7 mouse cellular contexts compared by ENCODE assay signal in the genomic region with DNA sequence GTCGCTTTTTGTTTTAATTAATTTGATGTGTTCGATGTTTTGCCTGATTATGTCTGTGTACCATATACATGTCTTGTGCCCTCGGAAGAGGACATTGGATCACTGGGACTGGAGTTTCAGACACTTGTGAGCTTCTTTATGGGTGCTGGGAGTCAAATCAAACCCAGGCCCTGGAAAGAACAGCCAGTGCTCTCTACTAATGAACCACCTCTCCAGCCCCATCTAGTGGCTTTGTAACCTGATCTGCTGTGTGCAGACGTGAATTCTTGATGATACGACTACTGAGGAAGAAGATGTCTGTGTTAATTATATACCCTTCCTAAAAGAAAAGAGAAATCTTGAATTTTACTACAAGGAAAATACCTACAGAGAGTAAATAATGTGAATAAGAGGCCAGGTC. TPM values are rescaled to one million over a fixed set of nuclear protein-coding genes. Genes with fewer than 3 reads are reported as not detected.
DNase-seq lines count a peak whose midpoint lies in the region; ATAC-seq and TF ChIP-seq lines count a peak whose summit lies in the region.

No protein-coding gene starts in this region.

- no peak overlapping the region for H3K9ac ChIP-seq in intestine, postnatal 0 days (ENCODE audit: low read depth, low read length)
- no peak overlapping the region for H3K9ac ChIP-seq in intestine, embryonic 16.5 days (ENCODE audit: low read depth, low read length)

- H3K27ac ChIP-seq in intestine, postnatal 0 days (ENCODE audit: low read depth, low read length), result no peak overlapping the region
- no peak overlapping the region for H3K27ac ChIP-seq in intestine, embryonic 16.5 days (ENCODE audit: low read length)

- H3K4me1 ChIP-seq in intestine, postnatal 0 days (replicated peaks; ENCODE audit: control insufficient read depth, insufficient read depth, low read length), result no peaks in the 10 kb centered on the region
- H3K4me1 ChIP-seq in intestine, embryonic 16.5 days (ENCODE audit: control insufficient read depth, insufficient read depth, low read length), result no peaks in the 10 kb centered on the region

- H3K4me3 ChIP-seq in intestine, postnatal 0 days (ENCODE audit: low read depth, low read length), result no peak overlapping the region
- no peak overlapping the region for H3K4me3 ChIP-seq in intestine, embryonic 16.5 days (ENCODE audit: low read length)

- ATAC-seq in intestine, postnatal 0 days, result no peak
- ATAC-seq in intestine, embryonic 16.5 days, result no peak

- H3K36me3 ChIP-seq in intestine, postnatal 0 days (ENCODE audit: control insufficient read depth, insufficient read depth), result peaks cover 15% of the 10 kb centered on the region
- H3K36me3 ChIP-seq in intestine, embryonic 16.5 days (ENCODE audit: control insufficient read depth, insufficient read depth, low read length), result peaks cover 5% of the 10 kb centered on the region

- WGBS in intestine, postnatal 0 days, result 80% methylated on average over 5 of the region's 5 CpGs
- 82% methylated on average over 5 of the region's 5 CpGs for WGBS in intestine, embryonic 16.5 days

- no peaks in the 10 kb centered on the region for H3K9me3 ChIP-seq in intestine, postnatal 0 days (ENCODE audit: control insufficient read depth)
- H3K9me3 ChIP-seq in intestine, embryonic 16.5 days (ENCODE audit: control insufficient read depth, low read length), result no peaks in the 10 kb centered on the region

- TF ChIP-seq CTCF in intestine, postnatal 0 days (IDR thresholded peaks at IDR 0.05; ENCODE audit: low read depth), result peak; percentile 67

- H3K4me2 ChIP-seq in intestine, postnatal 0 days (replicated peaks; ENCODE audit: low read depth), result no peak overlapping the region
- no peak overlapping the region for H3K4me2 ChIP-seq in intestine, embryonic 16.5 days (ENCODE audit: low read depth, low read length)

- DNase-seq in CD4-positive helper T cell, adult 2 months (ENCODE audit: low read depth, low spot score), result peak; percentile 53
- DNase-seq in ES-CJ7 (ENCODE audit: low read depth, low spot score), result peak; percentile 74
- DNase-seq in kidney, postnatal 4 days, result peak; percentile 32 to 41
- no peak for DNase-seq in left cerebral cortex, adult 9 months (ENCODE audit: low spot score in 2 of 2)
- no peak for DNase-seq in frontal cortex, postnatal 14 days (ENCODE audit: low spot score in 2 of 2)

- no peaks in the 10 kb centered on the region for H3K27me3 ChIP-seq in intestine, postnatal 0 days (replicated peaks; ENCODE audit: control insufficient read depth, insufficient read depth, low read length)
- no peaks in the 10 kb centered on the region for H3K27me3 ChIP-seq in intestine, embryonic 16.5 days (replicated peaks; ENCODE audit: control insufficient read depth, insufficient read depth, low read length)

RNA-seq across cellular contexts. Expression of gene Nfatc3, which starts 18.0 kb away (rescaled TPM):
- polyA plus RNA-seq in intestine, postnatal 0 days (2015; fragmentation: Nextera tagmentation; extraction: Ambion mirVana), result 3.1 and 4.1 TPM in 2 replicates
- 4.0 and 4.5 TPM in 2 replicates for polyA plus RNA-seq in intestine, embryonic 16.5 days (2015; fragmentation: Nextera tagmentation; extraction: Ambion mirVana)

Comparison
In these comparisons a context has a peak if more than half of its experiments do, and no peak if none do; other contexts are left out.
1. DNase-seq: peak in CD4-positive helper T cell, adult 2 months (single experiment), ES-CJ7 (single experiment) and kidney, postnatal 4 days (2 of 2); none in left cerebral cortex, adult 9 months (0 of 2) and frontal cortex, postnatal 14 days (0 of 2).